Mouse (Mus musculus): Measurements from ENCODE around the gene Padi2. TPM values are rescaled to one million over a fixed set of nuclear protein-coding genes. Genes with fewer than 3 reads are reported as not detected.

Gene Padi2
- total RNA-seq, 2 experiments from 2014 or later = 53.5 to 54.0 TPM

- no peak for ATAC-seq (ENCODE audit: poor library complexity, severe bottlenecking)
Observed at GRCm38 (mm10) chr4:140881026-140881670, 25.0 kb upstream of the Padi2 start.

GRCm38 (mm10) chr4:140881771-140882170 lies 24.4 kb upstream of the Padi2 start:
- no peak for ATAC-seq (ENCODE audit: poor library complexity, severe bottlenecking)

- ATAC-seq (ENCODE audit: poor library complexity, severe bottlenecking) = no peak
Observed at GRCm38 (mm10) chr4:140882365-140882764, 23.8 kb upstream of the Padi2 start.

GRCm38 (mm10) chr4:140882981-140883380 lies 23.2 kb upstream of the Padi2 start:
- ATAC-seq (ENCODE audit: poor library complexity, severe bottlenecking) = no peak

GRCm38 (mm10) chr4:140883852-140884251 lies 22.3 kb upstream of the Padi2 start:
- ATAC-seq (ENCODE audit: poor library complexity, severe bottlenecking) = no peak

GRCm38 (mm10) chr4:140891525-140892162 lies 14.5 kb upstream of the Padi2 start:
- no peak for ATAC-seq (ENCODE audit: poor library complexity, severe bottlenecking)

- ATAC-seq (ENCODE audit: poor library complexity, severe bottlenecking) = no peak
Observed at GRCm38 (mm10) chr4:140892163-140892530, 14.0 kb upstream of the Padi2 start.

- ATAC-seq (ENCODE audit: poor library complexity, severe bottlenecking) = no peak
Observed at GRCm38 (mm10) chr4:140904776-140905425, 1.2 kb upstream of the Padi2 start.

GRCm38 (mm10) chr4:140905426-140905871 lies 695 bp upstream of the Padi2 start:
- ATAC-seq (ENCODE audit: poor library complexity, severe bottlenecking) = peak; percentile 67

GRCm38 (mm10) chr4:140906827-140907280 lies 710 bp downstream of the Padi2 start:
- no peak for ATAC-seq (ENCODE audit: poor library complexity, severe bottlenecking)

- no peak for ATAC-seq (ENCODE audit: poor library complexity, severe bottlenecking)
Observed at GRCm38 (mm10) chr4:140907306-140908024, 1.3 kb downstream of the Padi2 start.

GRCm38 (mm10) chr4:140908627-140909026 lies 2.5 kb downstream of the Padi2 start:
- ATAC-seq (ENCODE audit: poor library complexity, severe bottlenecking) = no peak

- no peak for ATAC-seq (ENCODE audit: poor library complexity, severe bottlenecking)
Observed at GRCm38 (mm10) chr4:140909536-140909935, 3.4 kb downstream of the Padi2 start.

- ATAC-seq (ENCODE audit: poor library complexity, severe bottlenecking) = no peak
Observed at GRCm38 (mm10) chr4:140910661-140911310, 4.6 kb downstream of the Padi2 start.

GRCm38 (mm10) chr4:140911416-140911815 lies 5.3 kb downstream of the Padi2 start:
- ATAC-seq (ENCODE audit: poor library complexity, severe bottlenecking) = no peak

GRCm38 (mm10) chr4:140912271-140912833 lies 6.2 kb downstream of the Padi2 start:
- no peak for ATAC-seq (ENCODE audit: poor library complexity, severe bottlenecking)

GRCm38 (mm10) chr4:140913565-140913964 lies 7.4 kb downstream of the Padi2 start:
- no peak for ATAC-seq (ENCODE audit: poor library complexity, severe bottlenecking)

- no peak for ATAC-seq (ENCODE audit: poor library complexity, severe bottlenecking)
Observed at GRCm38 (mm10) chr4:140914731-140915131, 8.6 kb downstream of the Padi2 start.

- ATAC-seq (ENCODE audit: poor library complexity, severe bottlenecking) = no peak
Observed at GRCm38 (mm10) chr4:140915235-140915634, 9.1 kb downstream of the Padi2 start.

- no peak for ATAC-seq (ENCODE audit: poor library complexity, severe bottlenecking)
Observed at GRCm38 (mm10) chr4:140916296-140916695, 10.2 kb downstream of the Padi2 start.

Measured in megakaryocyte, adult 5-6 weeks (primary cell).